Mouse (Mus musculus): ENCODE data around the gene Fbxw7. TPM values are rescaled to one million over a fixed set of nuclear protein-coding genes. Genes with fewer than 3 reads are reported as not detected.
A peak's percentile ranks its signal among the peaks of the same experiment; 100 is the strongest.

The Fbxw7 gene
- total RNA-seq, 1 experiment, result 29.7 TPM

DNA sequence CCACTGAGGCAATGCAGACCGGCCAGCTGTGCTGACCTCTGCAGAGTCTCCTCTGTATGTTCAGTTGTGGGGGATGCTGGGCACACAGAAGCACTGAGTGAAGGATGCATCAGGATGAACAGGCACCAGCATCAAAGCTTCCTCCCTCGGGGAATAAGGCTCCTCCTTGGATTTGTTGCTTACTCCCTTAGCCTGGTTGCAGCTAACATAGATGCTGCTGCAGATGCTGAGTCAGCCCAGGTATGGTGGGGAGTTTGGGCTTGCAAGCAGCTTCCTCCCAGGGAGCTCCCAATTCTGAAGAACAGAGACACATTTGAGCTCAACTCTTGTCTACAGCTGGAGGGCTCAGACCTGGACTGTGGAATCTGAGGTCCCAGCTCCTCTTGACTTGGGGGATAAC lies 209.2 kb downstream of the Fbxw7 start:
- no peak for DNase-seq (ENCODE audit: low read depth, low spot score)
- in situ Hi-C loops (cut with MboI; ENCODE audit: low sequenced_read_pairs in 2 of 2, unreplicated experiment in 2 of 2), result no loop called here
- H3K27ac ChIP-seq (ENCODE audit: insufficient read depth, low read depth, low read length, poor library complexity, severe bottlenecking), result no peak overlapping the region
- 0 out of 2 replicates have a peak, but pooled peaks have one; percentile 7 for TF ChIP-seq MAFK (IDR thresholded peaks at IDR 0.05; ENCODE audit: insufficient read depth, low read depth, low read length)
- TF ChIP-seq HCFC1 (IDR thresholded peaks at IDR 0.05; ENCODE audit: borderline replicate concordance, insufficient read depth, low read length), result no peak
- no peaks in the 10 kb centered on the region for H3K9me3 ChIP-seq (ENCODE audit: control insufficient read depth, insufficient read depth, low read depth, low read length)
- no peaks in the 10 kb centered on the region for H3K36me3 ChIP-seq (ENCODE audit: control insufficient read depth, insufficient read depth, low read length, poor library complexity, severe bottlenecking)
- no peak overlapping the region for H3K4me3 ChIP-seq (ENCODE audit: insufficient read depth in 1 of 2, low read depth in 1 of 2, low read length in 2 of 2, poor library complexity in 1 of 2, severe bottlenecking in 1 of 2)
- no peak overlapping the region for H3K9ac ChIP-seq (ENCODE audit: insufficient read depth, low read depth, low read length, poor library complexity, severe bottlenecking)
- peaks cover 0 to 11% of the 10 kb centered on the region in 2 experiments; a peak in 2 of 4 replicates for H3K4me1 ChIP-seq (ENCODE audit: control insufficient read depth in 2 of 2, insufficient read depth in 2 of 2, low read length in 2 of 2, poor library complexity in 1 of 2)

DNA sequence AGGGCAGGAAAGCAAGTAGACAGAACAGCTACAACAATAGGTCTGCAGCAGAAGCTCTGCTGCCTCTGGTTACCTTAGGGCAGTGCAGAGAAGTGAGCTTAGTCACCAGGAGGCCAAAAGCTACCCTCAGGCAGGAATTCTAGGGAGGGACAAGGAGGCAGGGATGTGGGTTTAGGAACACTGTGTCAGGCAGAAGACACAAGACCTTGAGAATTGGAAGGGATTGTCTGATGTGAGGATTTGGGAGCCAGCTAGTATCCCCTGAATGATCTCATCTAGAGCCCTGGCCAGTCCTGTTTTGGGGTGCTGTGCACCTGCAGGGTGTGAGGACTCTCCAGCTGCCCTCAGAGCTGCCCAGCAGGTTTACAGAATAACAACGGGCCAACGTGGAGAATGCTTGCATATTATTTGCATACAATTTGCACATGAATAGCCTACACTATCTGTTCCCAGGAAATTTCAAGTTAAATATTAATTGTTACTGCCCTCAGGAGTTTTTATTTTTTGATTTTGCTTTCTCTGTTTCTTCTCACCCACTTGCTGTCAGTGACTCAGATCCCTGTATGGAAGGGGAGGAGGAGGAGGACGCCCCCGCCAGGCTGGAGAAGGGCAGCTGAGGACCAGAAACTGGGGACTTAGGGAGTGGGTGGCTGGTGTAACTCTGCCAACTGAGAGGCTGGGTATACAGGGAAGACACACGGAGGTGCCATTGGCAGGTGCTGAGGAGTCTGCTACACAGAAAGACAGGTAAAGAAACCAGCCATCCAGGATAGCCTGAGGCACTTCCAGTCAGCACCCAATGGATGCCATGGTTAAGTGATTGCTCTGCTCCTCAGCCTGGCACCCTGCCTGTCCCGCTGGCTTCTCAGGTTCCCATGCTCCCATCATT lies 210.0 kb downstream of the Fbxw7 start:
- TF ChIP-seq HCFC1 (IDR thresholded peaks at IDR 0.05; ENCODE audit: borderline replicate concordance, insufficient read depth, low read length) (no peak), CHD2 (IDR thresholded peaks at IDR 0.05; ENCODE audit: low read depth, low read length) (no peak), ZC3H11A (IDR thresholded peaks at IDR 0.05; ENCODE audit: borderline replicate concordance, low read depth, low read length) (no peak), ZNF384 (IDR thresholded peaks at IDR 0.05; ENCODE audit: low read depth, low read length) (no peak), MAFK (IDR thresholded peaks at IDR 0.05; ENCODE audit: insufficient read depth, low read depth, low read length) (no peak)
- Histone ChIP-seq H3K36me3 (ENCODE audit: control insufficient read depth, insufficient read depth, low read length, poor library complexity, severe bottlenecking) (no peaks in the 10 kb centered on the region), H3K9me3 (ENCODE audit: control insufficient read depth, insufficient read depth, low read depth, low read length) (no peaks in the 10 kb centered on the region), H3K9ac (ENCODE audit: insufficient read depth, low read depth, low read length, poor library complexity, severe bottlenecking) (no peak overlapping the region), H3K4me1 (ENCODE audit: control insufficient read depth in 2 of 2, insufficient read depth in 2 of 2, low read length in 2 of 2, poor library complexity in 1 of 2) (peaks cover 0 to 11% of the 10 kb centered on the region in 2 experiments; a peak in 2 of 4 replicates), H3K27ac (ENCODE audit: insufficient read depth, low read depth, low read length, poor library complexity, severe bottlenecking) (no peak overlapping the region), H3K4me3 (ENCODE audit: insufficient read depth in 1 of 2, low read depth in 1 of 2, low read length in 2 of 2, poor library complexity in 1 of 2, severe bottlenecking in 1 of 2) (no peak overlapping the region)
- in situ Hi-C loops (cut with MboI; ENCODE audit: low sequenced_read_pairs in 2 of 2, unreplicated experiment in 2 of 2), result no loop called here
- DNase-seq (ENCODE audit: low read depth, low spot score), result no peak

Other genes with a start within 250 kb of the Fbxw7 start
- 10.5 and 17.4 TPM in 2 replicates for gene Arfip1, start 232.6 kb upstream of the Fbxw7 start, total RNA-seq (2012; rRNA removed)
- not detected in 2 replicates for gene Tigd4, start 221.7 kb upstream of the Fbxw7 start, total RNA-seq (2012; rRNA removed)
- gene Tmem154, start 149.1 kb upstream of the Fbxw7 start, total RNA-seq (2012; rRNA removed), result 0.31 and 0.53 TPM in 2 replicates